Mouse (Mus musculus): ENCODE measurements at regions not wholly inside any gene's neighbourhood (a gene's known extent, or its start where the extent isn't known, plus 50 kb on each side); places are given as distances from the start of the nearest gene placed in this dataset.

- H3K27ac ChIP-seq (ENCODE audit: low read length): no peak overlapping the region
- no peak for ATAC-seq (replicated peaks; ENCODE audit: extremely low read depth, insufficient read depth, low FRiP score)
- H3K36me3 ChIP-seq (ENCODE audit: control insufficient read depth, insufficient read depth): no peaks in the 10 kb centered on the region
- no peaks in the 10 kb centered on the region for H3K9me3 ChIP-seq (replicated peaks; ENCODE audit: control insufficient read depth, low read length)
- 74% methylated on average over 4 of the region's 4 CpGs for WGBS
- H3K27me3 ChIP-seq (ENCODE audit: control insufficient read depth, insufficient read depth, low read length): no peaks in the 10 kb centered on the region
- H3K4me3 ChIP-seq (ENCODE audit: low read length): no peak overlapping the region
- H3K4me1 ChIP-seq (ENCODE audit: control insufficient read depth, insufficient read depth, low read length): no peaks in the 10 kb centered on the region
- H3K4me2 ChIP-seq (ENCODE audit: low read depth, low read length): no peak overlapping the region
- H3K9ac ChIP-seq (ENCODE audit: low read length): no peak overlapping the region
Observed at GRCm38 (mm10) chr8:127704406-127704805, 640.7 kb downstream of the Pard3 start.

DNA sequence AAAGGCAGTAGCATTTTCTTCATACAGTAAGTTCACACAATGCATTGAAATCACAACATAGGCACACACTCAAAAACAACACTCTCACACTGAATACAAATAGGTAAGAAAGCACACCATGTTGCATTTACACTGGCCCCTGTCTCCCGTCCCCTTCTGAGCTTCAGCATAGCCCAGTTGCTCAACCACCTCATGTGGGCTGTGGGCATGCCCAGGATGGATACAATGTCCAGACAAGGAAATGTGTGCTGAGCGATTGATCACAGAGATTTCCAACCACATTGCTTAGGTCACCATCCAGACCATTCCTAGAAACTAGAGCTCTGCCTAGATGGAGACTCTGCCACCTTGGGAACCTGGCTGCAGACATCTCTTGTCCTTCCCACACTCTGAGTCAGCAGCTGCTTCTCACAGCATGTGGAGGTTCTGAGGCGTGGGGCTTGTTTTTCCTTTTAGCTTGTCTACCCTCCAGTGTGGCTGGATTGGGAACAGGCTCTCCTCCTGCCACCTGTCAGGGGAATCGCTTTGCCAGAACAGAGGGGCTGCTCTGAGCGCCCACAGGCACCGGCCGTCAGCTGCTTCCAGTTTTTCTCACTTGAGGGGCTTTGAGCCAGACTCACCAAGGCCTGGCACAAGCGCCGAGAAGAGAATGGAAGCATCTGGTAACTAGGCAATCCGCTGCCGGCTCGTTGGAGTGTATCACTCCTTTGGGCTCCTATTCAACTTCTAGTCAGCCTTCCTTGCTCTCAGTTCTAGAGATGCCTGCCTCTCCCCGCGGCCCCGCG, 642.5 kb downstream of the Pard3 start:
- no peak overlapping the region for H3K27ac ChIP-seq (ENCODE audit: low read length)
- H3K4me1 ChIP-seq (ENCODE audit: control insufficient read depth, insufficient read depth, low read length): no peaks in the 10 kb centered on the region
- H3K4me3 ChIP-seq (ENCODE audit: low read length): no peak overlapping the region
- ATAC-seq (replicated peaks; ENCODE audit: extremely low read depth, insufficient read depth, low FRiP score): no peak
- H3K4me2 ChIP-seq (ENCODE audit: low read depth, low read length): peak overlapping the region; percentile 35
- H3K27me3 ChIP-seq (ENCODE audit: control insufficient read depth, insufficient read depth, low read length): no peaks in the 10 kb centered on the region
- H3K36me3 ChIP-seq (ENCODE audit: control insufficient read depth, insufficient read depth): no peaks in the 10 kb centered on the region
- 46% methylated on average over 16 of the region's 16 CpGs for WGBS
- H3K9me3 ChIP-seq (replicated peaks; ENCODE audit: control insufficient read depth, low read length): no peaks in the 10 kb centered on the region
- no peak overlapping the region for H3K9ac ChIP-seq (ENCODE audit: low read length)

DNA sequence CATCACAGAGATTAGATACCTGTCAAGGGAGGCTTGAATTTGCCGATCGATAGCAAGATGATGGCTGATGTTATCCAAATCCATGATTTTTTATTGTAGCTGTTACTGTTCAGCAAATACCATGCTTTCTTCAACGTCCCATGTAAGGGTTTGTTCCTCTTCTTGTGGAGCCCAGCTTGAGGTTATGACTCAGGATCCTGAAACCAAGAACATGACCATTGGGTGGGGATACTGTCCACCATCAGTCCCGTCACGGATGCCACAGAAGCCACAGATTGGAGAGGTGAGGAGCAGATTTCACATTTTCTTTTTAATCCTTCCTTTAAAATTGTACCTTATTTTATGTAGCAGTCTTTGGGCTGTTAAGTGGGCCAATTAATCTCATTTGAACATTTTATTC, 645.7 kb downstream of the Pard3 start:
- H3K9ac ChIP-seq (ENCODE audit: low read length): no peak overlapping the region
- H3K4me1 ChIP-seq (ENCODE audit: control insufficient read depth, insufficient read depth, low read length): no peaks in the 10 kb centered on the region
- 89% methylated on average over 5 of the region's 5 CpGs for WGBS

DNA sequence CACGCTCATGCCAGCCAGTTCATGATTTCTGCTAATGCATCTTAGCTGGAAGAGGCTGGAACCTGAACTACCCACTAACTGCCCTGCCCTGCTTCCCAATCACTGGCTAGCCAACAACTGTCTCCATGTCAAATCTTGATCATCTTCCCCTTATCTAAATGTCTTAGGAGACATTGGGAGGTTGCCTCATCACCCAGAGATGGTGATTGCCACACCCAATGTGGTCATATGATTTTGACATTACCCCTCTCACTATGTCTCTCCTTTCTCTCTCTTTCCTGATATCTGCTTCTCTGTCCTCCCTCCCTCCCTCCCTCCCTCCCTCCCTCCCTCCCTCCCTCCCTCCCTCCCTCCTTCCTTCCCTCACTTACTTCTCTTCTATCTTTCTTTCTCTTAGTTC, 643.3 kb upstream of the Nrp1 start:
- peaks cover 7% of the 10 kb centered on the region for H3K4me1 ChIP-seq (ENCODE audit: control insufficient read depth, insufficient read depth, low read length)
- H3K27ac ChIP-seq (ENCODE audit: low read length): no peak overlapping the region
- no peaks in the 10 kb centered on the region for H3K36me3 ChIP-seq (ENCODE audit: control insufficient read depth, insufficient read depth)
- WGBS: 100% methylated on average over 1 of the region's 1 CpGs
- H3K9me3 ChIP-seq (replicated peaks; ENCODE audit: control insufficient read depth, low read length): no peaks in the 10 kb centered on the region
- no peak overlapping the region for H3K4me3 ChIP-seq (ENCODE audit: low read length)
- ATAC-seq (replicated peaks; ENCODE audit: extremely low read depth, insufficient read depth, low FRiP score): no peak
- H3K9ac ChIP-seq (ENCODE audit: low read length): no peak overlapping the region
- H3K4me2 ChIP-seq (ENCODE audit: low read depth, low read length): no peak overlapping the region
- H3K27me3 ChIP-seq (ENCODE audit: control insufficient read depth, insufficient read depth, low read length): no peaks in the 10 kb centered on the region

More for the DNA sequence above, 645.7 kb downstream of the Pard3 start:
- no peaks in the 10 kb centered on the region for H3K27me3 ChIP-seq (ENCODE audit: control insufficient read depth, insufficient read depth, low read length)
- no peak overlapping the region for H3K4me2 ChIP-seq (ENCODE audit: low read depth, low read length)
- no peaks in the 10 kb centered on the region for H3K36me3 ChIP-seq (ENCODE audit: control insufficient read depth, insufficient read depth)
- no peak overlapping the region for H3K4me3 ChIP-seq (ENCODE audit: low read length)
- ATAC-seq (replicated peaks; ENCODE audit: extremely low read depth, insufficient read depth, low FRiP score): no peak
- no peak overlapping the region for H3K27ac ChIP-seq (ENCODE audit: low read length)
- H3K9me3 ChIP-seq (replicated peaks; ENCODE audit: control insufficient read depth, low read length): no peaks in the 10 kb centered on the region

DNA sequence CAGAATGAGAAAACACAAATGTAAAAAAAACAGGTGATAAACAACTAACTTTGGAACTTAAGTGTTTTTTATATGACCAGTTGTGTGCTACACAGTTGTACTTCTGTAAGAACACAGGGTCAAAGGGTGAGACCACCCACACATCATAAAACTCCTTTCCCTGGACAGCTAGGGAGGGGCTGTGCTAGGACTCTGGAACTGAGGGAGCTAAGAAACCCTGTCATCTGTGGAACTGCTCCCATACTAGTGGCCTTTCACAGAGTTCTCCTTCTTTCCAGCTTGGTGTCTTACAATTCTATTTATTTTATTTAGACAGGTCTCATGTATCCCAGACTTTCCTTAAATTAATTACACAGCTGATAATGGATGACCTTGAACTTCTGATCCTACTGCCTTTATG, 640.4 kb upstream of the Nrp1 start:
- H3K4me2 ChIP-seq (ENCODE audit: low read depth, low read length): no peak overlapping the region
- peaks cover 25% of the 10 kb centered on the region for H3K4me1 ChIP-seq (ENCODE audit: control insufficient read depth, insufficient read depth, low read length)
- no peaks in the 10 kb centered on the region for H3K27me3 ChIP-seq (ENCODE audit: control insufficient read depth, insufficient read depth, low read length)
- no peaks in the 10 kb centered on the region for H3K9me3 ChIP-seq (replicated peaks; ENCODE audit: control insufficient read depth, low read length)
- no peak overlapping the region for H3K27ac ChIP-seq (ENCODE audit: low read length)
- ATAC-seq (replicated peaks; ENCODE audit: extremely low read depth, insufficient read depth, low FRiP score): no peak
- no peak overlapping the region for H3K9ac ChIP-seq (ENCODE audit: low read length)
- H3K36me3 ChIP-seq (ENCODE audit: control insufficient read depth, insufficient read depth): no peaks in the 10 kb centered on the region
- H3K4me3 ChIP-seq (ENCODE audit: low read length): no peak overlapping the region

DNA sequence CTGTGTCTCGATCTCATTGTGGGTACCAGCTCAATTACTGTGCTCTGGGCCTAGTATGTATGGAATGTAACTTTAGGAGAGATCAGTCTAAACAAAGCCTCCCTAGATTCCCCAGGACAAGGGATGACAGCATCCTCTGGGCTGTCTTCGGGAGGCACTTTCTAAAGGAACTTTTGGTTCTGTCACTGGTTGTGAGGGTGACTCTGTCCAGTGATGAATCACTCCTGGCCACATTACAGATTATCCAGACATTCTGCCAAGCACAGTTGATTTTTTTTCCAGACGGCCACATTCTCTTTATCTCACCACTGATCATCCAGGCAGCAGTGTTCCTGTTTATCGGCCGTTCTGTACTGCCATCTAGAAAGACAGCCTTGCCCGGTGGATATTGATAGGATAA, 638.5 kb upstream of the Nrp1 start:
- no peak for ATAC-seq (replicated peaks; ENCODE audit: extremely low read depth, insufficient read depth, low FRiP score)
- Histone ChIP-seq H3K36me3 (ENCODE audit: control insufficient read depth, insufficient read depth) (no peaks in the 10 kb centered on the region), H3K27ac (ENCODE audit: low read length) (0 out of 2 replicates have a peak overlapping the region, but pooled peaks have one; percentile 6), H3K4me1 (ENCODE audit: control insufficient read depth, insufficient read depth, low read length) (peaks cover 25% of the 10 kb centered on the region), H3K9ac (ENCODE audit: low read length) (no peak overlapping the region), H3K4me3 (ENCODE audit: low read length) (no peak overlapping the region), H3K9me3 (replicated peaks; ENCODE audit: control insufficient read depth, low read length) (no peaks in the 10 kb centered on the region), H3K4me2 (ENCODE audit: low read depth, low read length) (peak overlapping the region; percentile 53; the same call in 1 of the 2 replicates), H3K27me3 (ENCODE audit: control insufficient read depth, insufficient read depth, low read length) (no peaks in the 10 kb centered on the region)
- 12% methylated on average over 6 of the region's 6 CpGs for WGBS

DNA sequence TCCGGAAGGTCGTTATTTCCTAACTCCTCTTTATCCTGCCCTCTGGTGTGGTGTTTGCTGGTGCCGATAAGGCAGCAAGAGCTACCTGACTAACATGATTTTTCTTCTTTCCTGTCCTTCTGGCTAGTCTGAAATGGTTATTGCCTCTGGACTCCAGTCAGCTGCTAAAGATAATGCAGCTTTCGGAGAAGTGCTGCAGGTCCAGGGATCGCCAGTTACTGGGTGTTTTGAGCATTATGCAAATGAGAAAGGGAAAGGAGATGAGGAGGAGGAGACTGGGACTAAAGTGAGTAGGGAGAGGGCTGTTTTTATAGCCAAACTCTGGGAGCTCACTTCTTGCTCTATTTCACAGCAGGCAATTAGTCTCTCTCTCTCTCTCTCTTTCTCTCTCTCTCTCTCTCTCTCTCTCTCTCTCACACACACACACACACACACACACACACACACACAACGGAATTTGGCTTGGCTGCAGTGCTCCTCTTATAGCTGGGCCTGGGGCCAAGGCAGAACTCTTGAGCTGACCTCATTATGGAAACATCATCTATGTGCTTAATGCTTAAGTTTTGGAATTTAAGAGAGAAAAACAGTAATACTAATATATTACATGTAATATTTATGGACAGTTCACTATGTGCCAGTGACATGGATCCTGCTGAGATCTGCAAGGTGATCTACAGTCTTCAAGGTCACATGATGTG, 637.7 kb upstream of the Nrp1 start:
- H3K9me3 ChIP-seq (replicated peaks; ENCODE audit: control insufficient read depth, low read length): no peaks in the 10 kb centered on the region
- peak overlapping the region; percentile 65 for H3K27ac ChIP-seq (ENCODE audit: low read length)
- H3K27me3 ChIP-seq (ENCODE audit: control insufficient read depth, insufficient read depth, low read length): no peaks in the 10 kb centered on the region
- H3K9ac ChIP-seq (ENCODE audit: low read length): peak overlapping the region; percentile 42
- H3K36me3 ChIP-seq (ENCODE audit: control insufficient read depth, insufficient read depth): no peaks in the 10 kb centered on the region
- H3K4me3 ChIP-seq (ENCODE audit: low read length): peak overlapping the region; percentile 22; the same call in 1 of the 2 replicates
- 22% methylated on average over 6 of the region's 6 CpGs for WGBS
- H3K4me2 ChIP-seq (ENCODE audit: low read depth, low read length): peak overlapping the region; percentile 53
- peak; percentile 79 for ATAC-seq (replicated peaks; ENCODE audit: extremely low read depth, insufficient read depth, low FRiP score)
- peaks cover 25% of the 10 kb centered on the region for H3K4me1 ChIP-seq (ENCODE audit: control insufficient read depth, insufficient read depth, low read length)

GRCm38 (mm10) chr8:127721624-127722023, 636.8 kb upstream of the Nrp1 start:
- Histone ChIP-seq H3K36me3 (ENCODE audit: control insufficient read depth, insufficient read depth) (no peaks in the 10 kb centered on the region), H3K9me3 (replicated peaks; ENCODE audit: control insufficient read depth, low read length) (no peaks in the 10 kb centered on the region), H3K9ac (ENCODE audit: low read length) (no peak overlapping the region), H3K4me3 (ENCODE audit: low read length) (no peak overlapping the region), H3K27me3 (ENCODE audit: control insufficient read depth, insufficient read depth, low read length) (no peaks in the 10 kb centered on the region), H3K27ac (ENCODE audit: low read length) (peak overlapping the region; percentile 65), H3K4me2 (ENCODE audit: low read depth, low read length) (no peak overlapping the region), H3K4me1 (ENCODE audit: control insufficient read depth, insufficient read depth, low read length) (peaks cover 25% of the 10 kb centered on the region)
- 0 out of 2 replicates have a peak, but pooled peaks have one; percentile 15 for ATAC-seq (replicated peaks; ENCODE audit: extremely low read depth, insufficient read depth, low FRiP score)
- 40% methylated on average over 1 of the region's 1 CpGs for WGBS

GRCm38 (mm10) chr8:127734059-127734458, 624.3 kb upstream of the Nrp1 start:
- H3K4me1 ChIP-seq (ENCODE audit: control insufficient read depth, insufficient read depth, low read length): peaks cover 3% of the 10 kb centered on the region; the same call in 1 of the 2 replicates
- H3K4me2 ChIP-seq (ENCODE audit: low read depth, low read length): no peak overlapping the region
- H3K4me3 ChIP-seq (ENCODE audit: low read length): no peak overlapping the region
- no peak for ATAC-seq (replicated peaks; ENCODE audit: extremely low read depth, insufficient read depth, low FRiP score)
- H3K9me3 ChIP-seq (replicated peaks; ENCODE audit: control insufficient read depth, low read length): no peaks in the 10 kb centered on the region
- no peak overlapping the region for H3K9ac ChIP-seq (ENCODE audit: low read length)
- 85% methylated on average over 3 of the region's 3 CpGs for WGBS
- no peak overlapping the region for H3K27ac ChIP-seq (ENCODE audit: low read length)
- no peaks in the 10 kb centered on the region for H3K36me3 ChIP-seq (ENCODE audit: control insufficient read depth, insufficient read depth)
- no peaks in the 10 kb centered on the region for H3K27me3 ChIP-seq (ENCODE audit: control insufficient read depth, insufficient read depth, low read length)

Data from heart, embryonic 16.5 days (tissue).